Mouse (Mus musculus) ES-E14 (cell line): ENCODE measurements around the gene Lrfn1. TPM values are rescaled to one million over a fixed set of nuclear protein-coding genes. Genes with fewer than 3 reads are reported as not detected.

Experiments used
- DNase-seq: peaks from one replicate; pipeline ENCODE4 v3.0.0-alpha.2; 2013; ENCODE audit warnings: low read depth, low spot score
- H3K27ac ChIP-seq: 2 replicates; pipeline ENCODE4 v1.5.1; 2012; ENCODE audit warnings: low read depth, mild to moderate bottlenecking, low read length, moderate library complexity, mixed read lengths; ENCODE audit not compliant: poor library complexity, insufficient read depth, severe bottlenecking
- H3K36me3 ChIP-seq: 2 replicates; pipeline ENCODE4 v1.6.1; 2012; ENCODE audit warnings: mild to moderate bottlenecking, low read length, moderate library complexity, mixed read lengths; ENCODE audit not compliant: control insufficient read depth, poor library complexity, insufficient read depth, severe bottlenecking
- H3K4me1 ChIP-seq, 2 experiments: fragments of 150-350 bp in 1 of 2; sonication (generic) in 1 of 2; 2 replicates each; pipeline ENCODE4 v1.6.1; 2012; ENCODE audit warnings: low read length in 2 of 2, mild to moderate bottlenecking in 1 of 2, mixed read lengths in 1 of 2; ENCODE audit not compliant: control insufficient read depth in 2 of 2, insufficient read depth in 2 of 2, poor library complexity in 1 of 2
- H3K4me3 ChIP-seq, 2 experiments: fragments of 150-350 bp in 1 of 2; sonication (generic) in 1 of 2; 2 replicates each; pipeline ENCODE4 v1.5.1; 2012; ENCODE audit warnings: low read length in 2 of 2, low read depth in 1 of 2, mild to moderate bottlenecking in 1 of 2, mixed read lengths in 1 of 2; ENCODE audit not compliant: insufficient read depth in 1 of 2, poor library complexity in 1 of 2, severe bottlenecking in 1 of 2
- H3K9ac ChIP-seq: 2 replicates; pipeline ENCODE4 v1.6.1; 2012; ENCODE audit warnings: low read depth, mild to moderate bottlenecking, low read length, mixed read lengths; ENCODE audit not compliant: poor library complexity, insufficient read depth, severe bottlenecking
- H3K9me3 ChIP-seq: fragments of 150-350 bp; sonication (generic); 2 replicates; pipeline ENCODE4 v1.6.1; 2012; ENCODE audit warnings: low read depth, mild to moderate bottlenecking, low read length; ENCODE audit not compliant: control insufficient read depth, insufficient read depth
- CHD2 ChIP-seq: IDR thresholded peaks from 2 replicates; pipeline ENCODE4 v1.6.1; 2014; ENCODE audit warnings: mild to moderate bottlenecking, low read depth, low read length, inconsistent platforms
- HCFC1 ChIP-seq: IDR thresholded peaks from 2 replicates; pipeline ENCODE4 v1.6.1; 2012; ENCODE audit warnings: low read length, inconsistent platforms, borderline replicate concordance; ENCODE audit not compliant: insufficient read depth
- MAFK ChIP-seq: IDR thresholded peaks from 2 replicates; pipeline ENCODE4 v1.6.1; 2014; ENCODE audit warnings: mild to moderate bottlenecking, low read depth, low read length, inconsistent platforms; ENCODE audit not compliant: insufficient read depth
- ZC3H11A ChIP-seq: IDR thresholded peaks from 2 replicates; pipeline ENCODE4 v1.6.1; 2012; ENCODE audit warnings: low read depth, mild to moderate bottlenecking, inconsistent platforms, low read length, borderline replicate concordance
- ZNF384 ChIP-seq: IDR thresholded peaks from 2 replicates; pipeline ENCODE4 v1.6.1; 2012; ENCODE audit warnings: low read depth, low read length, inconsistent platforms
- in situ Hi-C, 2 experiments: fragments of 600-800 bp; cut with MboI; formaldehyde crosslinking; loops; one replicate each; pipeline ENCODE4 v1.15.1; 2025; ENCODE audit warnings: low sequenced_read_pairs in 2 of 2, inconsistent platforms in 1 of 2; ENCODE audit not compliant: unreplicated experiment in 2 of 2
- total RNA-seq: library from RNA; depleted of rRNA; stranded (reverse); fragments of 300-350 nt; gene quantifications from 2 replicates; pipeline ENCODE4 v1.2.3, GENCODE M21; 2012

Lrfn1 gene
- total RNA-seq, 1 experiment: 17.1 TPM

DNA sequence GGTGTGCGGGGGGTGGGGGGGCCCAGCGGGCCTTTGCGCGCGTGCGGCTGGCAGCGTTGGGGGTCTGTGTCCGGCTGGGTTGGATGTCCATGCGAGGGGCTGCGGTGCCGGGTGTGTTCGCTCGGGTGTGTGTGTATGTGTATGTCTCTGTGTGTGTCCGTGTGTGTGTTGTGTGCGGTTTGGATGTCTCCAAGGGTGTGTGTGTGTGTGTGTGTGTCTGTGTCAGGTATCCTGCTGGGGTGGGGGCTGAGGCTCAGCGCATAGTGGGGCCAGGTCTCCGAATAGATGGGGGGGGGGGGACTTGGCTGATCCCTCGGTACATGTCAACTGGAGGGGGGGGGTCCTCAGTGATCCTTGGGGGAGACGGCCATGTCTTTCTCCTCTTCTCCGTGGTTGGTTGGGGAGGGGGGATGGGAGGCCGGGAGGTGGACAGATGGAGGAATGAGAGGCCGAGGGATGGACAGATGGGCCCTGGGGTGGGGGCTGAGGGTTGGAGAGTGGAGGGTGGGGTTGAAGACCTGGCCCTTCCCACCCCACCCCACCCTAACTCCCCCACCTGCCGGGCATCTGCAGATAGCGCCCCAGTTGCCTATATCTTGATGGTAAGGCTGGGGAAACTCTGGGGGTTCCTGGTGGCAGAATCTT, 703 bp downstream of the Lrfn1 start:
- TF ChIP-seq CHD2 (no peak), HCFC1 (no peak), ZC3H11A (no peak), ZNF384 (no peak), MAFK (no peak)
- H3K4me1 ChIP-seq: peaks cover 7 to 15% of the 10 kb centered on the region in 2 experiments
- DNase-seq: no peak
- H3K4me3 ChIP-seq: peak overlapping the region; percentile 66 to 99
- in situ Hi-C loops: loop anchor here in 1 of 2 experiments (5.0 kb wide), 1 partner anchor 75 kb away; no protein-coding TSS in a partner anchor
- H3K27ac ChIP-seq: no peak overlapping the region
- H3K36me3 ChIP-seq: 0 out of 2 replicates have a peak, but pooled peaks cover 1% of the 10 kb centered on the region
- no peaks in the 10 kb centered on the region for H3K9me3 ChIP-seq
- H3K9ac ChIP-seq: peak overlapping the region; percentile 87

DNA sequence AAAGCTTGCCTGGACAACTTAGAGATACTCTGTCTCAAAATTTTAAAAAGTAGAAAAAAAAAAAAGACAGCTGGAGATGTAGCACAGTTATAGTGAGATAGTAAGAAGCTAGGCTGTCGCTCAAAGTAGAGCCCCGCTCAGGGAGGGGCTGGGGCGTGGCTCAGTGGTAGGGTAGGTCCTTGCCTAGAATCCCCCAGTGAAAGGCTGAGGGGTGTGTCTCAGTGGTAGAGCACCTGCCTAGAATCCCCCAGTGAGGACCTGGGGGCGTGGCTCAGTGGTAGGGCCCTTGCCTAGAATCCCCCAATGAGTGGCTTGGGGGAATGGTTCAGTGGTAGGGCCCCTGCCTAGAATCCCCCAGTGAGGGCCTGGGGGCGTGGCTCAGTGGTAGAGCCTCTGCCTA, 8.6 kb downstream of the Lrfn1 start:
- H3K36me3 ChIP-seq: peaks cover 13% of the 10 kb centered on the region; the same call in 1 of the 2 replicates
- no peaks in the 10 kb centered on the region for H3K9me3 ChIP-seq
- no peak overlapping the region for H3K9ac ChIP-seq
- in situ Hi-C loops: no loop called here
- DNase-seq: no peak
- peaks cover 0 to 2% of the 10 kb centered on the region in 2 experiments; a peak in 2 of 4 replicates for H3K4me1 ChIP-seq
- no peak overlapping the region for H3K4me3 ChIP-seq
- TF ChIP-seq ZNF384: no peak
- TF ChIP-seq MAFK: no peak
- no peak for TF ChIP-seq CHD2
- TF ChIP-seq HCFC1: no peak
- TF ChIP-seq ZC3H11A: no peak
- no peak overlapping the region for H3K27ac ChIP-seq

GRCm38 (mm10) chr7:28462769-28463168, 11.0 kb downstream of the Lrfn1 start:
- no peak for DNase-seq
- no peak overlapping the region for H3K4me3 ChIP-seq
- no peaks in the 10 kb centered on the region for H3K9me3 ChIP-seq
- peaks cover 13% of the 10 kb centered on the region; the same call in 1 of the 2 replicates for H3K36me3 ChIP-seq
- H3K9ac ChIP-seq: no peak overlapping the region
- no peak for TF ChIP-seq CHD2
- no peak for TF ChIP-seq ZNF384
- no peak for TF ChIP-seq HCFC1
- TF ChIP-seq MAFK: no peak
- no peak for TF ChIP-seq ZC3H11A
- in situ Hi-C loops: no loop called here
- H3K4me1 ChIP-seq: peaks cover 0 to 13% of the 10 kb centered on the region in 2 experiments; a peak in 3 of 4 replicates
- no peak overlapping the region for H3K27ac ChIP-seq

GRCm38 (mm10) chr7:28464416-28465212, 12.8 kb downstream of the Lrfn1 start:
- Histone ChIP-seq H3K9me3 (no peaks in the 10 kb centered on the region), H3K9ac (no peak overlapping the region), H3K36me3 (peaks cover 6% of the 10 kb centered on the region; the same call in 1 of the 2 replicates), H3K4me3 (peak overlapping the region in 1 of 2 experiments; percentile 25; a peak in 2 of 4 replicates), H3K27ac (no peak overlapping the region), H3K4me1 (peaks cover 0 to 12% of the 10 kb centered on the region in 2 experiments; a peak in 3 of 4 replicates)
- in situ Hi-C loops: no loop called here
- TF ChIP-seq ZC3H11A: no peak
- no peak for TF ChIP-seq MAFK
- no peak for TF ChIP-seq ZNF384
- peak; percentile 84 for TF ChIP-seq CHD2
- no peak for TF ChIP-seq HCFC1
- no peak for DNase-seq
